Mouse (Mus musculus): ENCODE results near the gene Nop58.
"Not testable (repeated sequence)": the region's sequence is repeated elsewhere in the genome, so short reads cannot be mapped to it uniquely, and the experiment has no call there.

Nop58 gene

DNA sequence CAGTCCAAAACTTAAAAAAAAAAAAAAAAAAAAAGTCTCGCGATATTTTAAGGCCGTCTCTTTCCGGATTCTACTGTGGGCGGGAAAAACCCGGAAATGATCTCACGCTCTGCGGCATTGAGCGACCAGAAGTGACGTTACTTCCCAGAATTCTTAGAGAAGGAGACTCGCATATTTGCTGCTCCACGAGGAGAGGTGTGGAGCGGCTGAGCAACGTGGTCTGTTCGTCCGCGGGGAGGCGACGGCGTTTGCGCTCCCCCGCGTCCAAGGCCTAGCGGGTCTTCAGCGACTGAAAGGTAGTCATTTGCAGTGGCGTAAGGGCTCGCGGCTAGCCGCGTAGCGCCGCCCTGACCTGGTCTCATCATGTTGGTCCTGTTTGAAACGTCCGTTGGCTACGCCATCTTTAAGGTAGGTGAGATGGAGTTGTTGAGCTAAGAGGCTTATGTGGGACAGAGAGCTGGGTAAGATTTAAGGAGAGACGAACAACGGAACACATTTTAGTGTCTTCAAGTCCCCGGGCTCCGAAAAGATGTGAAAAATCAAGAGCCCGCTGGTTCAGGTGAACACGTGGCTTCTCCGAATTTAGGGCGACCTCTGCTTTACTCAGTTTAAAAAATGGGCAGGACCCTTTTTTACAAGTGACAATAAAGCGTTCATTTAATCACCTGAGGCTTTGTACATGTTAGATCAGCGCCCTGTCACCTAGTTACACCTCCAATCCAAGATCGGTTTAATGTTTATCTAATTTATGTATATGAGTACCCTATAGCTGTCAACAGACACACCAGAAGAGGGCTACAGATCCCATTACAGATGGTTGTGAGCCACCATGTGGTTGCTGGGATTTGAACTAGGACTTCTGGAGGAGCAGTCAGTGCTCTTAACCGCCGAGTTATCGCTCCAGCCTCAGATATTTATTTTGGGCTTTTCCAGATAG is at the start of gene Nop58:
TSS of gene Nop58 (plus strand) at position 153 of the 937 bp plus-strand sequence.
- peak; percentile 96 for DNase-seq (ENCODE audit: low spot score)

DNA sequence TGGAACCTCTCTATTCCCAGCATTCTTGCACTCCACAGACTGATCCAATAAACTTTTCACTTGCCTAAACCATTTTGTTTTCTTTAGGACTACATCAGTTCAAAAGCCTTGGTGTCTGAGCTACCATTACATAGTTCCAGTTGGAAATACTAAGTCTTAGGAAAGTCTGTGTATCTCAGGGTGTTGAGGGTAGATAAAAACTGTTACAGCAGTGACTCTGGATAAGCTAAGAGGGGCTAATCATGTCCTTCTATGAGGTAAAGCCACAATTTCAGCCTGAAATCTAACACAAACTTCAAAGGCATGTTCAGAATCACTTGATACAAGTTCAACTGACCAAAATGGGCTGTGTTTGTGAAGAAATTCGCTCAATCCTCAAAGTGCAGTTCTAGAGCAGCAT is 48.4 kb upstream of the Nop58 start:
- no peak for DNase-seq (ENCODE audit: low spot score)

DNA sequence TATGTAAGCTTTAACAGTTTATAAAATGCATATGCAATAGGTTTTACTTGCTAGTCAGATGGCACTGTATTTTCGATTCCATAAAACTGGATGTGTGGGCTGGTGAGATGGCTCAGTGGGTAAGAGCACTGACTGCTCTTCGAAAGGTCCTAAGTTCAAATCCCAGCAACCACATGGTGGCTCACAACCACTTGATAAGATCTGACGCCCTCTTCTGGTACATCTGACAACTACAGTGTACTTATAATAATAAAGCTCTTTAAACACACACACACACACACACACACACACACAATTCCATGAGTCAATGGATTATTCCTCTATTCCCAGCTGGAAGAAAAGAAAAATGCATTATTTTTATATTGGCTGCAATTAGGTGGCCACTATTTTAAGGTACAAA is 46.4 kb upstream of the Nop58 start:
- no peak for DNase-seq (ENCODE audit: low spot score)

DNA sequence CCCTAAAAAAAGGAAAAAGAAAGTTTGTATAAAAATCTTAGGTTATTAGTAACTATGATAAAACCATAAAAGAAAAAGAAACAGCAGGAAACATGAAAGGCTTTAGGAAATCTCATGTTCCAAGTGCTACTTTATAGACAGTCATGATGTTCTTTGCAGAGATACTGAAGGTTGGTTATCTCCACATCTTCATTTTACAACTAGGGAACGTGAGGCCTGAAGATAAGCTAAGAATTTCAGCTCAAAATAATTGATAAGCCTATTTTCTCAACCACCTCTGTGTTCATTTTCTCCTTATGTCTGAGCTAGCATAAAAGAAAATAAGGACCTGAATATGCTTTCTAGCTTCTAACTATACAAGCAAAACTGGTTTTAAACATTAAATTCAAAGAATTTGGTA is 42.3 kb upstream of the Nop58 start:
- no peak for DNase-seq (ENCODE audit: low spot score)

DNA sequence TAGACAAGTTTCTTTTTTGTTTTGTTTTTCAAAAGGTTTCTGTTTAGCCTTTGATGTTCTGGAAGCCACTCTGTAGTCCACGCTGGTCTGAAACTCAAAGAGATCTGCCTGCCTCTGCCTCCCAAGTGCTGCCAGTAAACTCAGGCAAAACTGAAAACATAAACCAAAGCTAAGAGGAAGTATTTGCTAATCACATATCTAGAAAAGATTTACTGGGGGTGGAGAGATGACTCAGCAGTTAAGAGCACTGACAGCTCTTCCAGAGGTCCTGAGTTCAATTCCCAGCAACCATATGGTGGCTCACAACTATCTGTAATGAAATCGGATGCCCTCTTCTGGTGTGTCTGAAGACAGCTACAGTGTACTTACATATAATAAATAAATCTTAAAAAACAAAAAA is 38.3 kb upstream of the Nop58 start:
- DNase-seq (ENCODE audit: low spot score), result not testable (repeated sequence)

DNA sequence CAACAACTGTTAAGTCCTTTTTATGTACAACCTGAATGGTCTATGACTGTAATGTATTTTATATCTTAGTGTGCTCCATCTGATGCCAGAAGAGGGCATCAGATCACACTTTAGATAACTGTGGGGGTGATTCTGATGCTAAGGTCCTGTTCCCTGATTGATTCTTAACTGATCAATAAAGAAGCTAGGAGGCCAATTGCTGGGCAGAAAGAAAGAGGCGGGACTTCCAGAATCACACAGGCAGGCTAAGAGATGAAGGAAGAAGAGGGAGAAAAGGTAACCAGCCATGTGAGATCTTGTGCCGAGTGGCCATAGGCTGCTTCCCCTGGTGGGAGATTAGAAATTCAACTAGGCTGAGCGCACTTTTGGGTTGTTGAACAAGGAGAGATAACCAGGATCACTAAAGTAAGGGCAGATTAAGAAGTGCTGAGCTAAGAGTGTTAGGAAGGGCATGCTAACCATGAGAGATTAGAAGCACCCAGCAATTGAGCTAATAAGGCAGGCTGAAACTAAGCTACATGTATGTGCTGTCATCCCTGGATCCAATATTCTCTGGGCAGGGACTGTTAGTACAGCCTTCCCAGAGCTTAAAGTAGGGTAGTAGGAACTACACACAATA is 33.5 kb upstream of the Nop58 start:
- no peak for DNase-seq (ENCODE audit: low spot score)

DNA sequence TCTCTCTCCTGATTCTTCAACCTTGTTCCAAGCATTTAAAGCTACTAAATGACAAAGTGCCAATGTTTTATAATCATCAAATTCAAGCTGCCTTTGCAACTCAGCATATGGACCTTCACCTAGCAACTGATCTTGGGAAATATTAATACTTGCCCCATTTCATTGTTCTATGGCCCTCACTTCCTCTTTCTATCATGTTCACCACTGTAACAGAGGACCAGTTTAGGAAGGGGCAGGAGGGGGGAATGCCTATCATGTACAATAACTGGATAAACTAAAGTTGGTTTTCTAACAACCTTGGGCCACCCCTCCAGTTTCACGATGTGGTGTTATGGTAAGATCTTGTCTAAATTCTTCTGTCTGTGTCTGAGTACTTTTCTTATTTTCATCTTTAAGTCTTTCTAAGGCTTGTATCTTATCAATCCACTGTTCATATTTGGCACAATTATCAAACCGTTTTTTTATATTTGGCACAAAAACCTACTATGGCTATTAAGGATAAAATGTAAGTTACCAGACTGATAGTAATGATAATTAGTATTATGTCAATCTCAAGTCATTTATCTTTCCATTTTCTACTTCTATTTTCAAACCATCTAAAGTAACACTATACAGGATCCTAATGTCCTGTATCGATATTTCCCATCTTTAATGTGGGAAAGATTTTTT is 31.4 kb upstream of the Nop58 start:
- no peak for DNase-seq (ENCODE audit: low spot score)

DNA sequence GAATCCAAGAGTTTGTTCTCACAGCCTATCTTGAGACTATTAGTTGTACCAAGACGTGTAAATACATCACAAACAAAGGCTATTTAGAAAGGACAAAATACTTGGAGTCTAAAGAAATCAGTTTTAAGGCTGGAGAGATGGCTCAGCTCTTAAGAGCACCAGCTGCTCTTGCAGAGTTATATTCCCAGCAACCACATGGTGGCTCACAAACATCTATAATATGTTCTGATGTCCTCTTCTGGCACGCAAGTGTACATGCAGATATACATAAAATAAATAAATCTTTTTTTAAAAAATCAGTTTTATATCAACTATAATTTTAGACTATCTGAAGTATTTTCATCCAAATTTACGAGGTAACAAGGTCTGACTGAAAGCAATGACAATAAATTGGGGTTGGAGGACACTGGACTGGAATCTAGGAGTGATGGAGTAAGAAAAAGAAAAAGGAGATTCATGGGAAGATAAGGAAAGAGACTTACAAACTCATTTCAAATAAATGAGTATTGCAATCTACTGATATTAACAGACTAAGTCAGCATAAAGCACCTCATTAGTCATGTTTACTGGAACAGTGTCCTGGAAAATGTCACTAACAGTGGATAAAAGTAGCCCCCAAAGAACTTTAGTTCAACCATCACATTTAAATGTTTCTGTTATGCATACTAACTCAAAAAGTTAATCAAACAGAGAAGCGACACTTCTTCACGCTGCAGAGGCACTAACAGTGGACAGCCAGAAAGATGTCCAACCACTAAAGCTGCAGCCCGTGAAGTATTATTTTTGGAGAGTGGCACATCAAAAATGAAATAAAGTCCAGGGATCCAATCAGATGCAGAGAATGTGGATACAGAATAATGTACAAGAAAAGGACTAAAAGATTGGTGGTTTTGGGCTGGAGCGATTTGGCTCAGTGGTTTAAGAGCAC is 28.3 kb upstream of the Nop58 start:
- no peak for DNase-seq (ENCODE audit: low spot score)

DNA sequence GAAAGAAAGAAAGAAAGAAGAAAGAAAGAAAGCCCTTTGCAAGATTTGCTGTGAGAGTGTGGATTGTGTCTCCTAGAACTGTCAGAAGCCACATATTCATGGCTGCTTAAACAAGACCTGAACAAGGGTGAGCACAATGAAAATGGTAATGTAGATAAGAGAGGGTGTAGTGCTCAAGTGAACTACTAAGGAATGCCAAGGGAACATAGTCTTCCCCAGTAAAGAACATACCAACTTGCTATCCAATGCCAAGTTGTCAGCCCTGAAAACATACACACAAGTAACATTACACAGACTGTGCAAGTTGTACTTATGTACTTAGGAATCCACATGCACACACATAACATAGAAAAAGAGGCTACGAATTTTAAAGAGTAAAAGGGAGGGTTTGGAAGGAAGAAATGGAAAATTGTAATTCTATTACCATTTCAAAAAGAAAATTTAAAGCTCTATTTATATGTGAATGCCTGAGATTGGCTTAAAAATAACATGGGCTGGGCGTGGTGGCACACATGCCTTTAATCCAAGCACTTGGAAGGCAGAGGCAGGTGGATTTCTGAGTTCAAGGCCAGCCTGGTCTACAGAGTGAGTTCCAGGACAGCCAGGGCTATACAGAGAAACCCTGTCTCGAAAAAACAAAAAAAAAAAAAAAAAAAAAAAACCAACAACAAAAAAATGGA is 21.2 kb upstream of the Nop58 start:
- DNase-seq (ENCODE audit: low spot score), result no peak

DNA sequence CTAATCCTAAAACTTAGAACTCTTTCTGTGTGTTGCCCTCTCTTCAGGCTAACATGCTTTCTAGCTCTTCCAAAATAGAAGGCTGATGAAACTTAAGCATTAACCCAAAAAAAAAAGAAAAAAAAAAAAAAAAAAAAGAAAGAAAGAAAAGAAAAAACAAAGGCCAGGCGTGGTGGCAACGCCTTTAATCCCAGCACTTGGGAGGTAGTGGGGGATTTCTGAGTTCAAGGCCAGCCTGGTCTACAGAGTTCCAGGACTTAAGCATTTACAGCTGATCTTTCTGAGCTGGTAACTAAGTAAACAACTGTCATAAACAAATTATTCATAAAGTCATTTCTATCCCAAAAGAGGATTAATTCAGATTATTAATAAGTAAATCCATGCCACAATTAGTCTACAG is 15.9 kb upstream of the Nop58 start:
- DNase-seq (ENCODE audit: low spot score), result no peak

DNA sequence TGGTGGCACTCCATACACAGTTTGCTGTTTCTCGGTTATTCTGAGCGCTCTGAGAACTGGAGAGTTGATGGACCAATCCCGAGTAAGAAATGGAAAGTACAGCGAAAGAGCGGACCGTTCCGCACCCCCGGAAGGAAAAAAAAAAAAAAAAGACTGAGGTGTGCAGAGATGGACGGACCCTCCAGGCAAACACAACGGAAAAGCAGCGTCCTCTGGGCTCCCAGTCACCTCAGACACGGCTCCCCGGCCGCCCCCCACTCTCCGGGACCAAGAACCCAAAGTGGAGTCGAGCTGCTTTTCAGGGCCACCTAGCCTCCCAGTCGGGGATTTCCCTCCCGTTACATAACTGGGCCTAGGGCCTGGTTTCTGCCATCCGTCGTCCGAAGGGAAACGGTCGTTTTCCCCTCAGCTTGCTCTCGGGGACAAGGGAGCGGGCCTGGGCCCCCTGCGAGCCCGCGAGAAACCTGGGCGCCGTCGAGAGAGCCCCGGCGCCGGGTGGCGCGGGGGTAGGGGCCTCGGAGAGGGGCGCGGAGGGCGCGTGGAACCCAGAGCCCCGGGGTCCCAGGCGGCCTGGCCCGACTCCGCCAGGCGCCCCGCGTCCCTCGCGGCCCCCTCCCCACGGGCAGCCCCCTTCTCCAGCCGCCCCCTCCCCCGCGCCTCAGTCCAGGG is 14.7 kb upstream of the Nop58 start:
- peak; percentile 11 for DNase-seq (ENCODE audit: low spot score)

DNA sequence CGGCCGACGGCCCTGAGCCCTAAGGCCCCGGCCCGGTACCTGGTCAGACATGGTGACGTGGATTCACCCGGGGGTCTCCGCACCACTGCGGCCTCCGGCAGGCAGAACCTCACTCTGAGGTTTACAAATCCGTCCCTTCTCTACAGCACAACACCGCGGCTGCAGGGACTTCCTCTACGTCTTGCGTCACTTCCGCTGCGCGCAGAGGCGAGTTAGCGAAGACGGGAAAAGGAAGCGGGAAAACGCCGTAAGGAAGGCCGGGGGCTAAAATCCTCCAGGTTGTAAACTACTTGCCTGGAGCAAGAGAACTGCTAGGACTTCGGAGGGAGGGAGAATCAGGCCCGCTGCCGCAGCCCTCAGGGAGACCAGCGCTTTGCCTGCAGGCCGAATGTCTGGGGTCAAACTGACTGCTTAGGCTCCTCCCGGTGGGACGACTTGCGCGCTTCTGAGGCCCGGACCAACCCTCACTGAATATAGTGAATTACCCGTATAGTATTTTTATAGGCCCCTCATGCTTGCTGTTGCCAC is 14.1 kb upstream of the Nop58 start, which contains the start of gene Sumo1:
TSS of gene Sumo1 (minus strand) at position 194 of the 528 bp plus-strand sequence.
- DNase-seq (ENCODE audit: low spot score), result peak; percentile 89

DNA sequence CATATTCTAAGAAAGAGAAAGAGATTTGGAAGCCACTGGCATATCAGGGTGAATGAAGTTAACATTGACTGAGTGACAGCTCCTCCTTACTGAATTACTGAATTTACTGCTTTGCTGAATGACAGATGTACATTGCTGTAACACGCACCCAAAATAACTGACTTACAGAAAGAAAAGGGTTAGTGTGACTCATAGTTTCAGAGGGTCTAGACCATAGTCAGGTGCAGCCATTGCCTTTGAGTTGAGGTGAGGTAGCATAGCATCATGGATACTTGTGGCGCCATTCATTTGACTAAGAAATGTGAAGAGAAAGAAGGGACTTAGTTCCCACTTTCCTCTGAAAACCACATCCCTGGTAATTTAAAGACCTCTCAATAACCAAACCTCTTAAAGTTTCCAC is 11.1 kb upstream of the Nop58 start:
- DNase-seq (ENCODE audit: low spot score), result no peak

DNA sequence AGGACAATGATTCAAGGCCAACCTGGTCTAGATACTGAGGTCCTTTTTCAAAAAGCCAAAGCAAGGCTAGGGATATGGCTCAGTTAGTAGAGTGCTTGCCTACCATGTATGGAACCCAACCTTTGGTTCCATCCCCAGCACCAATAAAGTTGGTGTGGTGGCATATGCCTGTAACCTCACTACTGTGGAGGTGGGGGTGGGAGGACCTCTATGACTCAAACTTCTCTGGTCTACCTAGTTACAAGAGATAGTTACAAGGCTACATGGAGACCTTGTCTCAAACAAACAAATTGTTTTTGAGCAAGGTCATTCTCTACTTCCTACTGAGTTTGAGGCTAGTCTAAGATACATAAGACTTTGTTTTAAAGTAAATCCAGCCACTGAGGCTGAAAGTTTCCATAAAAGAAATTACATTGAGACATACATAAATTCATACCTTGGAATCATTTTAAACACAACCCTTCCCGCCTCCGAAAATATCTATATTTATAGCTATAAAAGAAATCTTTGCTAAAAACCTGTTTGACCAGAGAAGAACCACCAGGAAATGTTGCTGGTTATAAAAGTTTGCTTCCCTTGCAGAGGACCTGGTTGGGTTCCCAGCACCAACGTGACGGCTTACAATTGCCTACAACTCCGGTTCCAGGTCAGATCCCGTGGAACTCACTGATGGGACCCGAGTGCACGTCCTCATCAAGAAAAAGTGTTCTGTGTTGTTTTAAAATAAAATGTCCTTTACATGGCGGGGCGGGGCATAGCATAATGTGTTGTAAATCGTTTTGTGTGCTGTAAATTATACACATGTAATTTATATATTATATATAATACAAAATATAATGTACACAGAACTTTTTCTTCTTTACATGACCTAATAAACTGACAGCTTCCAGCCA is 599 bp upstream of the Nop58 start:
- no peak for DNase-seq (ENCODE audit: low spot score)

DNA sequence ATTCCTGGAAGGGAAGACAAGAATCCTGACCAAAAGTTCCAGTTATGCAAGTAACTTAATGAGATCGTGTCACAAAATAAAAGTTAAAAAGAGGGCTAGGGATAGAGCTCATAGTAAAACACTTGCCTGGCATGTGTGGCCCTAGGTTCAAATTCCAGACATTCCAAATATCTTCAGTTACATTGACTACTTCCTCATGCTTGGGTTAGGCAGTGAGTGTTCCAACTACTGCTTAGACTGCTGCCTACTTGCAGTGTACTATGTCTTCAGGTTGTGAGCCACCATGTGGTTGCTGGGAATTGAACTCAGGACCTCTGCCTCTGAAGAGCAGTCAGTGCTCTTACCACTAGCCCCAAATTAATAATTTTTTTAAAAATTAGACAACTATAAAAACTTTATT is 2.7 kb downstream of the Nop58 start:
- no peak for DNase-seq (ENCODE audit: low spot score)

DNA sequence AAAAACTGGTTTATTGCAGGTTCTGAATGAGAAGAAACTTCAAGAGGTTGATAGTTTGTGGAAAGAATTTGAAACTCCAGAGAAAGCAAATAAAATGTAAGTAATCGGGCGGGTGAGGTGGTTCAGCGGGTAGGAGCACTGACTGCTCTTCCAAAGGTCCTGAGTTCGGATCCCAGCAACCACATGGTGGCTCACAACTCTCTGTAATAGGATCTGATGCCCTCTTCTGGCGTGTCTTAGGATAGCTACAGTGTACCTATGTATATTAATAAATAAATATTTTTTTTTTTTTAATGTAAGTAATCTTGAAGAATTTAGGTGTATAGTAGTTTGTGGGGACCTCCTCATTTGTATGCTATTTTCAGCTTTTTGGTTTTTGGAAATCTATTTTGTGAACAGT is 5.7 kb downstream of the Nop58 start:
- DNase-seq (ENCODE audit: low spot score), result no peak

DNA sequence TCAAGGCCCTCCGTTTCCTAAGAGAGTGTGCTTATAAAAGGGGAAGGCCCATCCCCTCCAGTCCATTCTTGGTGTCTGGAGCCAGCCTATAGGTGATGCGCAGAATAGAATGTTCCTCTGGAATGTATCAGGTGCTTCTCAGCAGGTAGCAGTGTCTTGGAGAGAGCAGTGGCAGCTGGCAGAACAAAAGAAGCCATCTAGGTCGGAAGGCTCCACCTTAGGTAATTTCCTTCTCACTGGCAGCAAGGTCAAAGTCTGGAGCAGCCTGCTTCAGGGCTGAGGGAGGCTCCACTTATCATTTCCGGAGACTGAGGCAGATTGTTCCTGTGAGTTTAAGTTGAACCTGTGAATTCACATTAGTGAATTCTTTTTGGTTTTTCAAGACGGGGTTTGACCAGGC is 13.0 kb downstream of the Nop58 start:
- DNase-seq (ENCODE audit: low spot score), result no peak

DNA sequence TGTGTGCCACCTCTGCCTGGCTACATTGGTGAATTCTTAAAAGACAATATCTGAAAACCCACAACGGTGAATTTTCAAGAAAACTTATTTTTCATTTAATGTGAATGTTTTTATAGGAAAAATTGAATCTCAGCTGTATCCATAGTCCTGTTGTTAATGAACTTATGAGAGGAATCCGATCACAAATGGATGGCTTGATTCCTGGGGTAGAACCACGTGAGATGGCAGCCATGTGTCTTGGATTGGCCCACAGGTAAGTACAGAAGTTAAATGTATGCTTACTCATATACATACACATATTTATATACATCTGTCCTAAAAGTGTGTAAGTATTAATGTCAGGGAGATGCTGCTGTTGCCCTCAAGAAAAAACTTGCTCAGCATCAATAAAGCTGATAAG is 13.4 kb downstream of the Nop58 start:
- DNase-seq (ENCODE audit: low spot score), result no peak

DNA sequence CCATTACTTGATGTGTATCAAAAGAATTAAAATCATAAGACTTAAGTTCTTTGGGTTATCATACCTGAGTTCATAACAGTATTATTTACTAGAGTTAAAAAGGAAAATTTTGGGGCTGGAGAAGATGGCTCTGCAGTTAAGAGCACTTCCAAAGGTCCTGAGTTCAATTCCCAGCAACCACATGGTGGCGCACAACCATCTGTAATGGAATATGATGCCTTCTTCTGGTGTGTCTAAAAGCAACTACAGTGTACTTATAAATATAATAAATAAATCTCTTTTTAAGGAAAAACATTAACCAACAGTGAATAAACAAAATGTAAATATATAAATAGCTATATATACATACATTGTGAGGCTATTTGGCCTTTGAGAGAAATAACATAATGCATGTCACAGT is 17.0 kb downstream of the Nop58 start:
- peak; percentile 16 for DNase-seq (ENCODE audit: low spot score)
